Mouse (Mus musculus) WW6 (cell line): Measurements from ENCODE around the gene Bmpr2.

Experiments used
- DNase-seq: peaks from one replicate; pipeline ENCODE4 v3.0.0-alpha.2; 2013; ENCODE audit warnings: low read depth, low spot score

Bmpr2 gene

DNA sequence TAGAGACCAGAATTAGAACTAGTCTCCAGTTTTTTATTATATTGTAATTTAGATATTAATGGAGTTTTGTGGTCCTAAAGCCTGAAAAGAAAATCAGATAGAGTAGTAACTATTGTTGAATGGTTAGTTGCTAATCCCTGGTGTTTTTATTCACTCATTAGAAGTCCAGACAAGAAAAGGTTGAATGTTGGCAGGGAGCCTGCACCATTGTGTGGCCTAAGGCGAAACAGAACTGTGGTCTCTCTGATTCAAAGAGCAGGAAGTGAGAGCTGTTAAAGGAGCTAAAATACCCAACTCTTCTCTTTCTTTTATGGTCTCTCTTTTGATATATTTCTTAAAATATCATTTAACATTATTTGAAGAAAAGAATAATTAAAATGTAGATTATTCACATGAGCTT is 32.1 kb downstream of the Bmpr2 start:
- DNase-seq: no peak

DNA sequence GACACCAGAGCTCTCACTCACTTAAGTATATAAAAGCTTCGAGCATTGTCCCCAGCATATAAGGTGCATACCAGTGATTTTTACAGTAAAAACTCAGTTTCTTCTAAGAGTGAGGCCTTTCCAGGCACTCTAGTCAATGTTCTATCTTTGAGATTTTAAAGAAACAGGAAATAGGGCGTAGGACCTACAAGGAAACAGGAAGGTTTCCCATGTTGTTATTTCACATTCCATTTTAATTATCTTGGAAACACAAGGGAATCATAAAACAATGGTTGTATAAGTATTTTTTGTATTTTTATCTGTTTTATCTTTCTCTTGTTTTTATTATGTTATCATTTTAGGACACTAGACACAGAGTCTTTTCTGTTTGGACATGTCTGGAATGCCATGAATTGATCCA is 34.7 kb downstream of the Bmpr2 start:
- DNase-seq: no peak

DNA sequence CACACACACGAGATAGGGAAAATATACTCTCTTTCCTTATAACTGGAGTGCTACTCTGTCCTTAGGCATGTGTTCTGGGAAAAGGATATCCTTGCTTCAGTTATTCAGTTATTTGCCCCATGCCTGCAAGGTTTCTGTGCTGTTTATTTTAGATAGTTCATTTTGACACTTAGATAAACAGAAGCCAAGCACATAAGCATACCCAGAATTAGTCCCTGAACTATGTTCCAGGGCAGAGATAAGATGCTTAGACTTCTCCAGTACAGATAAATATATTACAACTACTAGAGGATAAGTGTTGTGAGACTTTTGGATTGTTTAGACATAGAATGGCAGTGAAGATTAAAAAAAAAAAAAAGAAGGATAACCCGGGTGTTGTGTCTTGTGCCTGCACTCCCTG is 41.2 kb downstream of the Bmpr2 start:
- no peak for DNase-seq

DNA sequence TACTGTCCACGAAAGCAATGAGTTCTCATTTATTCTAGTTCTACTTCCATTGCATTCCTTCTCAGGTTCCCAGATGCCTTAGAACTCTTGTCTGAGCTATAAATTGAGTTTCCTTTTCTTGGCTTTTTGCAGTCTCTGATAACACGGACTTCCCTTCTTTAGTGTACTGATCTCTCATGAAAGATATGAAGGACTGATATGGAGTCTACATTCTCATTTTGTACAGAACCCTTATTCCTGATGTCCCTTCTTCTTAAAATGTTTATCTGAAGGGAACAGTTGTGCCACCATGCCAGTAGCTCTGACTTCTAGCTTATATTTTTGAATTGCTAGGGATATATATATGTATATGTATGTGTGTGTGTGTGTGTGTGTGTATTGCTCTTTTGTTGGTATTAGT is 46.7 kb downstream of the Bmpr2 start:
- DNase-seq: no peak

DNA sequence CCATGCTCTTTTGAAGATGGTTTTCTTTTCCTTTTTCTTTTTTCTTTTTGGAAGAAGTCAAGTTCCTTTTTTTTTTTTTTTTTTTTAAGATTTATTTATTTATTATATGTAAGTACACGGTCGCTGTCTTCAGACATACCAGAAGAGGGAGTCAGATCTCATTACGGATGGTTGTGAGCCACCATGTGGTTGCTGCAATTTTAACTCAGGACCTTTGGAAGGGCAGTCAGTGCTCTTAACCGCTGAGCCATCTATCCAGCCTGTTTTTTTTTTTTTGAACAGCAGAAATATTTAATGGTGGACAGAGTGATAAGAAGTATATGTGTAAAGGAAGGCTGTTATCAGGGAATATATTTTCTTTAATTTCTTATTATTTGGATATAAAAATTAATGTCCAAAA is 49.6 kb downstream of the Bmpr2 start:
- no peak for DNase-seq

DNA sequence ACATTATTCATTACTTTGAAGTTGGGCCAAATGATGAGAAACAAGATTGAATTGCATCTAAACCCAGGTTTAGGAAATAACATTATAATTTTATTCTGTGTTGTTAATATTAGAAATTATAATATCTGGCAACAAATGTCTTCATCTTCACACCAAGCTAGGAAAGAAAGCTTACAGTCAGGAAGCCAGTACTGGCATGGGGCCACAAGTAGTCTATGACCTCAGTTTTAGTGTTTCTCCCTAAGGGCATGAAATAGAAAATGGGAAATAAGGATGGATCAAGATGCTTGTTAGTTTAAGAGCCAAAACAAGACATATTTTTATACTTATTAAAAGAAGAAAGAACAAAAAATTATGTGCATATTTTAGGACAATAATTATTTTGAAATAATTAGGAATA is 62.2 kb downstream of the Bmpr2 start:
- no peak for DNase-seq

DNA sequence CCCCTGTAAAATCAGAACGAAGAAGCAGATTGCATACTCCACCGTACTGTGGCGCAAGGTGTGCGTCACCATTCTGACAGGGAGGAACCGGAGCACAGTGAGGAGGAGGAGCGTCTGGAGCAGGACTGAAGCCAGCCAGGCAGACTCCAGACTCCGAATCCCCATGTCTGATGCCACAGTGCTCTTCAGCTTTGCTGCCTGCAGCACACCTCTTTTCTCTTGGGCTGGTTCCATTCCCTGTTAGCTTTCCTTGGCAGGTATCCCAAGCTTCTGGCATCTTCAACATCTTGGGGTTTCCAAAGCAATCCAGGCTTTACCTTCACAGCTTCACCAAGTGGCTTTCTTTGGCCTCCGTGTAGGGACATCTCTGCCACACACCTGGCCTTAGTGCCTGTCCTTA is 63.4 kb downstream of the Bmpr2 start:
- DNase-seq: no peak

DNA sequence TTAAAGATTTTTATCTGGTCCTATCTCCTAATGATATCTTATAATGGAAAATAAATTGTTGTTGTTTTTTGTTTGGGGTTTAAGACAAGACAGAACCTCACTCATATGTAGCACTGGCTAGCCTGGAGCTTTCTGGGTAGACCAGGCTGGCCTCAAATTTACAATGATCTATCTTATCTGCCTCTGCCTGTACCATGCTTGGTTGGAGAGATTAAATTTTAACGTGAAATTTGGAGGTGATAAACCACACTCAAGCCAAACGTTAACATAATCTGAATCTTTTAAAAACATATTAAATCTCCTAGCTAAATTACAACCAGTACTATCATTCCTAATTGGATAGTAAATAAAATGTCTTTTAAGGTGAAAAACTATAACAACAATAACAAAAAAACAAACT is 66.2 kb downstream of the Bmpr2 start:
- no peak for DNase-seq

DNA sequence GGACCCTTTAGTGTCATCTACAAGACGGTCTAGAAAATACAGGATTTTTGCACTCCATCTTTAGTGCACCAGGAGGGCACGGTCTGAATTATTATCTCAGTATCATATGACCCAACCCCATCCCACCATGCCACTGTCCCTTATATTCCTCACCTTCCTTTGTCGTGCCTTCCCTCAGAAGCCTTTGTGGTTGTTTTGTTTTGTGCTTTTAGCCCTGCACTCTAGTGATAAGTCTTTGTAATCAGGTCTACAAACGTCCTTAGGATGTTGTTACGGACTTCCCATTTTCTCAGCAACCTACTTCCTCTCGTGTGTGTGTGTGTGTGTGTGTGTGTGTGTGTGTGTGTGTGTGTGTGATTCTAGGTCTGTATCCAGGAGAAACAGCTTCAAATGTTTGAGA is 67.0 kb downstream of the Bmpr2 start:
- no peak for DNase-seq

DNA sequence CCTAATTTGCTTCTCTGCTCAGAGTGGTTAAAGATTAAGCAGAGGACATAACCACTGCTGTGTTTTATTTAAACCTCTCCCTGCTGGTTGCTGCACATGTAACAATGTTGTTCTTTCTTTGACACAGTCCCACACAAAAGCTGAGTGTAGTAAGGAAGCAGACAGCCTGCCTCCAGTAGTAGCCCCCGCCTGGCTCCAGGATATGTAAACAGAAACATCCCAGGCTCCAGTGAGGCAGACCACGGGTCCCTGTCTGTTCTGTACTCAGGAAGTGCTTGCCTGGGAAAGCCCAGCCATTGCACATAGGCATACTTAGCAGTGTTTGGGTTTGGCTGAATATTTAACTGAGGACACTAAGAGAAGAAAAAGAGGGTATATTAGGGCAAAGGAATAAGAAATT is 70.5 kb downstream of the Bmpr2 start:
- DNase-seq: no peak

DNA sequence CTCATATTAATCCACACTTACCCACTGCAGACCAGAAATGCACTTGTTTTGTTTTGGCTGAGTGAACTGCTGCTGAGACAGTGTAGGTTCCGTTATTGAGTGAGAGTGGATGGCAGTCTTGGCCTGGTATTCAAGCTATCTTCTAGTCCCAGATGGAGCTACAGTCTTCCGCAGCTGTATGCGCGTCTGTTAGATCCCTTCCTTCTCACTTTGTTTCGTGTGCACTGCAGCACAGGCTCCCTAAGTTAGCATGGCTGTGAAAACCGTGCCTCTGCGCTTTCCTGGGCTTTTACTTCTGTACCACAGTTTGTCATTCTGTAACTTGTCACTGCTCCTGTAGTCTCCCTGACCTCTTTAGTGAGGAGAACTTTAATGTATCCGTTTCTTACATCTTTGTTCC is 85.1 kb downstream of the Bmpr2 start:
- DNase-seq: no peak

DNA sequence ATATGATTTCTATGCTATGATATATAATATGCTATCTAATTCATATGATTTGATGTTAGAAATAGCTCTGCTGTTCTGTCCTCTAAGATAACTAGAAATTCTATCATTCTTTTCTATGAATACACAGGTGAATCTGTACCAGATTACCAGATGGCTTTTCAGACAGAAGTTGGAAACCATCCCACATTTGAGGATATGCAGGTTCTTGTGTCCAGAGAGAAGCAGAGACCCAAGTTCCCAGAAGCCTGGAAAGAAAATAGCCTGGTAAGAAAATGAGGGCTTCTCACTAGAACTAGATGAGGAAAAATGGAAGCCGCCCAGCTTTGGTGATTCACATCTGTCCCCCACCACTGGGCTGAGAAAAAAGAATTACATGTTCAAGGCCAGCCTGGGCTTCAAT is 95.8 kb downstream of the Bmpr2 start:
- no peak for DNase-seq

DNA sequence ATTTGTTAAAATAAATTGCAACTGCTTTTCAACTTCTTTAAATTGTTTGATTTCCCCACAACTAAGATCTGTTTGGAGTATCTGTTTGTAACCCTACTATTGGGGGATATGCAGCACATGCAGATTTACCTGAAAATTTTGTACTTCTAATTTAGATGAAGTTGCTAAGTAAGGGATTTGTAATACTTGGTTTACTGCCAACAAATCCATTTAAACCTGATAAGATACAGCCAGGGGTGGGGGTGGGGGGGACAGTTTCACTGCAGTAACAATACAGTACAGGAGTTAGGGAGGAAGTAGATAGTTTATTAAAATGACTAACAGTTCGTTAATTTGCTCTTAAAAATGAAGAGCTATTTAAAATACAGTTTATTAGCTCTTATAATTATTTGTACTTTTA is 98.9 kb downstream of the Bmpr2 start:
- no peak for DNase-seq

DNA sequence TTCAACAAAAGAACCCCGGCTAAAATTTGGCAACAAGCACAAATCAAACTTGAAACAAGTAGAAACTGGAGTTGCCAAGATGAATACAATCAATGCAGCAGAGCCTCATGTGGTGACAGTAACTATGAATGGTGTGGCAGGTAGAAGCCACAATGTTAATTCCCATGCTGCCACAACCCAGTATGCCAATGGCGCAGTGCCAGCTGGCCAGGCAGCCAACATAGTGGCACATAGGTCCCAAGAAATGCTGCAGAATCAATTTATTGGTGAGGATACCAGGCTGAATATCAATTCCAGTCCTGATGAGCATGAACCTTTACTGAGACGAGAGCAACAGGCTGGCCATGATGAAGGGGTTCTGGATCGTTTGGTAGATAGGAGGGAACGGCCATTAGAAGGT is 104.8 kb downstream of the Bmpr2 start:
- no peak for DNase-seq

DNA sequence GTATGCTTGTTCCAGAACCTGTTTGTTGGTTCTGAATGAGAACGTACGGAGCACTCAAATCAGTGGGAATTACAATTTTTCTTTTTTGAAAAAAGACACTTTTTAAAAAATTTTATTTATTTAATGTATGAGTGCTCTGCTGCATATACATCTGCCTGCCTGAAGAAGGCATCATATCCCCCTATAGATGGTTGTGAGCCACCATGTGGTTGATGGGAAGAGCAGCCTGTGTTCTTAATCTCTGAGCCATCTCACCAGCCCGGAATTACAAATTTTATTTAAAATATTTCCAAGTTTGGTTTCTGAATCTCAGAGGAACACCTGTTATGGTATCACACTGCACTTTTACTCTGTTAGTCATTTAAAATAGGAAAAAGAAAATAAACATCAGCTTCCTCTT is 110.8 kb downstream of the Bmpr2 start:
- DNase-seq: no peak

DNA sequence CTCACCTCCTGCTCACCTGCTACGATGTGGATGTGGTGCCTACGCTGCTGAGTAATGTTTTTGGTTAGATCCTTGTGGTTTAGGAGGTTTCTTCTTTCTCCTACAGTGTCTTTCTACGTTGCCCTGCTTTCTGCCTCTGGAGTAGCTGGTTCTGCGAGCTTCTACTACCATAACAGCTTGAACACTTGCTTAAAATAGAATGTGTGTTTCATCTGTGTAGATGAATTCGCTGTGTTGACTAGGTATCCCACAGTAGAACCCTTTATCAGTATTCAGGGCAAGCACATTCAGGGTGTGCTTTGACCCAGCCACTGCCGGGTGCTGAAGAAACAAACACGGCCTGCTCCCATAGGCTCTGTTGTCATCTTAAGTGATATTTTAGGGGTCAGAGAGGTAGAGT is 114.9 kb downstream of the Bmpr2 start:
- DNase-seq: no peak

DNA sequence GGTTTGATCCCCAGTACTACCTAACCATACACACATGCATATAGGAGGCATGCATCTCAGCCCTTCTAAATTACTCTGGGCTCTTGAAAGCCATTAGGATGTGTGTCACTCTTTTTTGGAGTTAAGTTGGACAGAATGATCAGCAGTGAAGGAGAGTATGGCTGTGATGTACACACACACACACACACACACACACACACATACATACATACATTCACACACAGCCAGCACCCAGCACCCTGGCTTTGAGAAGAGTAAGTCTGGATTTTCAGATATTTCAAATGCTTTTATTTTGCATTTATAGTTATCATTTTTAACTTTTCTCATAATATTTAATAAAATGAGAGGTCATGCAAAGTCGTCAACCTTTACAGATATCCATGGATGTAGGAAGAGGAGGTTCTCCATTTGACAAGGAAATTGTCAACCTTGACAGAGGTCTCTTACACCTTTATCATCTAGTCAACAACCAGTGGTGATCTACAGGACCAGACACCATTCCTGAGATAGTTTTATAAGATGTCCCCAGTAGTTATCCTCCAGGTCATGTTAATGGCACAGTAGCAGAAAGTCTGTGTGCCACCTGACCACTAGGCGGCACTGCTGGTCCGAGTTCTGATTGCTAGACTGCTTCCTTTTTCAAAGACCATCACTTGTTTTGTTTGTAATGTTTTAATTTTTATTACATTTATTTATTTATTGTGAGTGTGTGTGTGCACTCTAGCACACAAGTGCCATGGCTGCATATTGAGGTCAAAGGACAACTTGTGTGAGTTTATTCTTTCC is 120.3 kb downstream of the Bmpr2 start:
- DNase-seq: no peak

DNA sequence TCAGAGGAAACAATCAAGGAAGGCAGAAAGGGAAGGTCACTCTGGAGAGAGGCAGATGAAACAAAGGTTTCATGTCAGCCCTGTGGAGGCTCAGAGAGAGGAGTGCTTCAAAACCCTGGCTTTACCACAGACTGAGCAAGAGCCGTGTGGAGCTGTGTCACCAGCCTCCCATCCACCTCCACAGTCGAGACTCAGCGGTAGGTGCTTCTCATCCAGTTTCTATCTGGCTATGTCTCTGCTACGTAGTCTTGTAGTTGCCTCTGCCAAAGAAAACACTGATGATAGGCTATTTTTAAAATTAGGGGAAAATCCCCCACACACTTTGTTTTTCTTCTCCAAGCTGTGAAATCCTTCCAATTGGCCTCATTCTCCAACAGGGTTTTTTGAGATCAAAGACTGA is 123.7 kb downstream of the Bmpr2 start:
- no peak for DNase-seq

DNA sequence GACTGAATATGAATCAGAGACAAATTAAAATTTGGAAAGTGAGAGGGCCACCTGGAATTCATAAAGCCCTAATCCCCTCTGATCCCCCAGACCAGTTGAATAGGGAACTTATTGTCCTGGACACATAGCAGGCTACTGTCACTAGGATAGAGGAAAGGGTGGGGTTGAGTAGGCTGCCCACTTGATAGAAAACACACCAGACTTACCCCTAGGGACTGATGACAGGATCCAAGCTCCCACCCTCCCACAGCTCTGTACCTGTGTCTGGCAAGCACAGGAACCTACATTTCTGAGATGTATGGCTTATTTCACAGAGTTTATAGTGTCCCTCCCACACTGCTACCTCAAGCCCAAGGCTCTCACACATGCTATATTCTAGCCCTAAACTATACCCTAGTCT is 124.8 kb downstream of the Bmpr2 start:
- no peak for DNase-seq

DNA sequence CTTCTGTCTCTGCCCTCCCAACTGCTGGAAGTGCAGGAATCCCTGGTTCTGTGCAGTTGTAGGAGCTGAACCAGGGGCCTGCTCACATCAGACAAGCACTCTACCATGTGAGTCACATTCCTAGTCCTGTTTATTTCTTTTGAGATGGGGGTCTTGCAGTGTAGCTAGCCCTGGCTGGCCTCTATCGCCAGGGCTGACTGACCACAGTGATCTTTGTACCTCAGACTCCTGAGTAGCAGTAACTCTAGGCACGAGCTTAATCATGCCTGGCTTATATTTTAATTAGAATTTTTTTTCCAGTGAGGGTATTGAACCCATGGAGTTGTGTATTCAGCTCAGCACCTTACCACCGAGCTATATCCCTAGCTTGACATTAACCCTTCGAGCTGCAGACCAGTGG is 128.0 kb downstream of the Bmpr2 start:
- no peak for DNase-seq

DNA sequence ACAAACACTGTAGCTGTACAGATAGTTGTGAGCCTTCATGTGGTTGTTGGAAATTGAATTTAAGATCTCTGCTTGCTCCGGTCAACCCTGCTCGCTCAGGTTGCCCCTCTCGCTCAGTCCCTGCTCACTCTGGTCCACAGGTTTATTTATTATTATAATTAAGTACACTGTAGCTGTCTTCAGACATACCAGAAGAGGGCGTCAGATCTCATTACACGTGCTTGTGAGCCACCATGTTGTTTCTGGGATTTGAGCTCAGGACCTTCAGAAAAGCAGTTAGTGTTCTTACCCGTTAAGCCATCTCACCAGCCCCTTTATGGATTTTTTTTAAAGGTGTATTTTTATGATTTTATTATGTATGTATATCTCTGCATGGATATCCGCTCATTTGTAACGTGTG is 129.6 kb downstream of the Bmpr2 start:
- DNase-seq: no peak

DNA sequence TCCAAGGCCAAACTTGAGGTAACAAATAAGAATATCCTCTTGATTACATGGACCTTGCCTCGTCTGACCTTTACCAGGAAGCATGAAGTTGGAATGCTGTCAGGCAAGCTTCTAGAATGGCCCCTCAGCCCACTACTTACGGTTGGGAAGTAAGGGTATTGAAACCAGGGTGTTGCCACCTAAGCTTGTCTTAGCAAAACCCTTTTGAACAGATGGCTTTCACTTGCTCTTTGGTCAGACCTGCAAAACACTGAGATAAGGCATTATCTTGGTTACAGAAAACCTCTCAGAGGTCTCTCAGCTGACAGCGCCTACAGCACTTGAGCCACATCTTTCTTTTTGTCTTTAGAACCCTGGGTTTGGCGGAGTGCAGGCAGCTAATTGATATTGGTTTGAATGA is 130.8 kb downstream of the Bmpr2 start:
- DNase-seq: no peak

DNA sequence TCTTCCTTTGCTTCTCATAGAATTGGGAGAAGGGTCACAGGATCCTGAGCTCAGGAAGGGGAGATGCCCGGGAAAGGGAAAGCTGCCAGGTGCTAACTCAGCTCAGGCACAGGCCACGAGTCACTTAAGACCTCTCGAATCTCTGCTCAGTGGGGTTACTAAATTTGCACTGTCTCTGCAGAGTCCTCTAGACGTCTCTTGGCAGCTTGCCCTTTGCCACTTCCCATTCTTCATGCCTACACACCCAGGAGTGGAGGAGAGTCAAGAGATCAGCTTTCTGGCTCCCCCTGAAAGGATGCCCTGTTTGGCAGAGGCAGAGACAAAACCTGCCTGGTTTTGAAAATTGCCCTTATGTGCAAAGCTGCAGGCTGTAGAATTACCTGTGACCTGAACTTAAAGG is 132.3 kb downstream of the Bmpr2 start:
- DNase-seq: no peak

DNA sequence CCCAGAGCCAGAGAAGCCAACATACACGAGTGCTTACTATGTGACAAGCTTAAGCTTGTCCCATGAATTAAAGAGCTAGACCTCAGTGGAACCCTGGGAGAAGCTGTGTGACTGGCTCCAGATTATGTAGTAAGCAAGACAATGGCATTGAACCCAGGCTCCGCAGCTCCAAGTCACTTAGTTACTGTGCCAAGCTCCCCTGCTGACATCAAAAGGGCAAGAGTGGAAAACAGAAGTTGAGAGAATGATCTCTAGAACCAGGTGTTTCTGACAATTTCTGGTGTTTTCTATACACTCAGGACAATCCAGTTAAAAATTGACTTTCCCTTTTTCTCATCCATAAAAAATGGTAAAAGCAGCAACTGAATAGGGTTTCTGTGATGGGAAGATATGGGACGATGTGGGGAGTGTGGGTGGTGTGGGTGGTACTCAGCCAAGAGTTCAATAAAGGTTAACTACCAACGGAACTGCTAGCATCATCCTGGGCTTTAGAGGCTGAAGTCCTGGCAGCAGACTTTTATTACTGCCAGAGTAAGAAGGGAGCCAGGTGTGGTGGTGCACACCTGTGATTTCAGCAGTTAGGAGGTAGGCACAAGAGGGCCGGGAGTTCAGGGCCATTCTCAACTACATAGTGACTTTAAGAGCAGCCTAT is 134.1 kb downstream of the Bmpr2 start:
- no peak for DNase-seq
